Mouse (Mus musculus): ENCODE measurements around the gene Deup1. TPM values are rescaled to one million over a fixed set of nuclear protein-coding genes. Genes with fewer than 3 reads are reported as not detected.

Gene Deup1
- total and polyA plus RNA-seq, 3 experiments, result 0.16 TPM; not detected in 2

DNA sequence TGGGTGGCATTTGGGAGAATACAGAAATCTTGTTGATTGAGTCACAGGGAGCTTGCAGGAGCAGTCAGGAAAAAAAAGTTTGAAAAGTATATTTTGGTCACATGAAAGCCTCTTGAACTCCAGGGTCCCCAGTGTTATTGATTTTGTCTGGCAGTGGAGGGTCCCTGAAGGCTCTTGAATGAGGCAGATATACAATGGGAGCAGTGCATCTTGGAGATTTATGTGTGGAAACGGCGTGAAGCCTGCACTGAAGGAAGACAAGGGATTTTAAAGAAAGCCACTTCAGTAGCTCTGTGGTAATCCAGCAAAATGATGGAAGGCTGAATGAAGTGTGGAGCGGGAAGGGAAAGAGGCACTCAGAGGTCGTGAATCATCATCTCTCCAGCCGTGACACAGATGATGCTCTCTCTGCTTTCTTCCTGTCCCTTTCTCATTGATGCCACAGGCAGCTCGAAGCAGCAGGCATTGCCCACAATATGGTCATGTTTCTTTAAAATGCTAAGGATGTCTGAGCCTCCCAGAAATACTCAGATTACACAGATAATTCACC is 30.6 kb upstream of the Deup1 start:
- Histone ChIP-seq H3K27me3 (ENCODE audit: control insufficient read depth, insufficient read depth, low read length) (no peaks in the 10 kb centered on the region), H3K4me1 (ENCODE audit: control insufficient read depth, insufficient read depth, low read length) (peaks cover 7% of the 10 kb centered on the region), H3K27ac (no peak overlapping the region), H3K36me3 (ENCODE audit: control insufficient read depth, insufficient read depth, low read length) (no peaks in the 10 kb centered on the region; the same call in 1 of the 2 replicates), H3K4me3 (no peak overlapping the region), H3K79me2 (replicated peaks; ENCODE audit: control insufficient read depth, insufficient read depth, low read length) (no peaks in the 10 kb centered on the region), H3K9ac (ENCODE audit: low read depth, low read length) (no peak overlapping the region)
- 40% methylated on average over 6 of the region's 6 CpGs for WGBS
- TF ChIP-seq POLR2A (IDR thresholded peaks at IDR 0.05; ENCODE audit: insufficient read depth, low read depth, low read length) (no peak), EP300 (IDR thresholded peaks at IDR 0.05; ENCODE audit: insufficient read depth, low read depth, low read length) (no peak), CTCF (IDR thresholded peaks at IDR 0.05) (no peak)
- no peak for DNase-seq
- intact Hi-C loops (cut with DNase I), result no loop called here

DNA sequence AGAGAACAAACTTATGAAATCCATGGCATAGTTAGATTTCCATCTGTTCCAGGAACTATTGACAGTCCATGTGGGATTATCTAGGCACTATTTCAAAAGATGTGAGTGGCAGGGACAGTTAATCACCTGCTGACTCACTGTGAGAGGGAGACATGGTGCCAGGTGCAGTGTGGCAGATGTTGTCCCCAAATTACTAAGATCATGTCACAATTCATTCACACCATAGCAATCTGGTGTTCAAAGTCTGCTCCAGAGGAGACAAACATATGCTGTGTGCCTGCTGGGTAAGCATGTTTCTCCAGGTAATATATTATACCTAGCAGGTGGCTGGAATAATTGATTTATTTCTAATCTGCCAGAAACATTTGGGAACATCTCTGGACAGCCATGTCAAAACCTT is 25.3 kb upstream of the Deup1 start:
- no peak for TF ChIP-seq EP300 (IDR thresholded peaks at IDR 0.05; ENCODE audit: insufficient read depth, low read depth, low read length)
- TF ChIP-seq POLR2A (IDR thresholded peaks at IDR 0.05; ENCODE audit: insufficient read depth, low read depth, low read length), result no peak
- no peak for TF ChIP-seq CTCF (IDR thresholded peaks at IDR 0.05)
- no peaks in the 10 kb centered on the region for H3K79me2 ChIP-seq (replicated peaks; ENCODE audit: control insufficient read depth, insufficient read depth, low read length)
- H3K27me3 ChIP-seq (ENCODE audit: control insufficient read depth, insufficient read depth, low read length), result no peaks in the 10 kb centered on the region
- intact Hi-C loops (cut with DNase I), result no loop called here
- H3K36me3 ChIP-seq (ENCODE audit: control insufficient read depth, insufficient read depth, low read length), result no peaks in the 10 kb centered on the region
- peaks cover 4% of the 10 kb centered on the region; the same call in 1 of the 2 replicates for H3K4me1 ChIP-seq (ENCODE audit: control insufficient read depth, insufficient read depth, low read length)
- no peak overlapping the region for H3K9ac ChIP-seq (ENCODE audit: low read depth, low read length)
- no peak for DNase-seq
- no peak overlapping the region for H3K4me3 ChIP-seq
- H3K27ac ChIP-seq, result no peak overlapping the region

DNA sequence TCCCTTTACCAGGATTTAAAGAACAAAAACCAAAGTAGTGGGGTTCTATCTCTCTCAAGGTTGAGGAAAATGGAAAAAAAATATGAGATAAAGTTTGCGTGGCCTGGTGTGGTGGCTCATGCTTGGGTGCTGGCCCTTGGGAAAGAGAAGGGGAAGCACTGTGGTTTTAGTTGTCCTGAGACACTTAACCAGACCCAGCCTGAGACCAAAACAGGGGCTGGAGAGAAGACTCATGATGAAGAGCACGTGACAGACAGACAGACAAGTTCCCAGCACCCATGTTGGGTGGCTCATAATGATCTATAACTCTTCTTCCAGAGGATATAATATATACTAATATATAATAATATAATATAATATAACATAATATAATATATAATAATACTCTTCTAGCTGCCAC is 22.2 kb upstream of the Deup1 start:
- DNase-seq, result no peak

DNA sequence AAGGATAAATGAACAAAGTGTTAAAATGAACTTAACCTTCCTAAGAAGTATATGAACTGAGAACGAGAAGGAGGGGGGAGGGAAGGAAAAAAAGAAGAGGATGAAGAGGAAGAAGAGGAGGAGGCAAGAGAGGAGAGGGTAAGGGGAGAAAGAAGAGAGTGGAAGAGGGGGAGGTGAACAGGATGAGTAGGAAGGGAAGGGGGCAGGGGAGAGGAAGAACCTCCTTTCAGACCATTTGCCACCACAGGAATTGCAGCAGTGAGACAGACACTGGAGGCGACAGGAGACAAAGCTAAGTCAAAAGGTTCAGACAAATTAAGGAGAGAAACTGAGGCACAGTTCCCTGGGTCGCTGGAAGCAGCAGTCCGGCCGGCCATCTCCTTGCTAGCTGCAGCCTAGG is 349 bp downstream of the Deup1 start:
- H3K36me3 ChIP-seq (ENCODE audit: control insufficient read depth, insufficient read depth, low read length), result no peaks in the 10 kb centered on the region
- no peak for DNase-seq
- no peaks in the 10 kb centered on the region; the same call in 1 of the 2 replicates for H3K4me1 ChIP-seq (ENCODE audit: control insufficient read depth, insufficient read depth, low read length)
- H3K79me2 ChIP-seq (replicated peaks; ENCODE audit: control insufficient read depth, insufficient read depth, low read length), result no peaks in the 10 kb centered on the region
- no peak for TF ChIP-seq EP300 (IDR thresholded peaks at IDR 0.05; ENCODE audit: insufficient read depth, low read depth, low read length)
- TF ChIP-seq CTCF (IDR thresholded peaks at IDR 0.05), result no peak
- TF ChIP-seq POLR2A (IDR thresholded peaks at IDR 0.05; ENCODE audit: insufficient read depth, low read depth, low read length), result no peak
- no peak overlapping the region for H3K27ac ChIP-seq
- 20% methylated on average over 5 of the region's 5 CpGs for WGBS
- no peaks in the 10 kb centered on the region for H3K27me3 ChIP-seq (ENCODE audit: control insufficient read depth, insufficient read depth, low read length)
- H3K9ac ChIP-seq (ENCODE audit: low read depth, low read length), result peak overlapping the region; percentile 30
- no peak overlapping the region; the same call in 1 of the 2 replicates for H3K4me3 ChIP-seq
- intact Hi-C loops (cut with DNase I), result no loop called here

More for the DNA sequence above, 22.2 kb upstream of the Deup1 start:
- Histone ChIP-seq H3K9ac (ENCODE audit: low read depth, low read length) (no peak overlapping the region), H3K79me2 (replicated peaks; ENCODE audit: control insufficient read depth, insufficient read depth, low read length) (no peaks in the 10 kb centered on the region), H3K4me1 (ENCODE audit: control insufficient read depth, insufficient read depth, low read length) (no peaks in the 10 kb centered on the region), H3K27ac (no peak overlapping the region), H3K27me3 (ENCODE audit: control insufficient read depth, insufficient read depth, low read length) (no peaks in the 10 kb centered on the region), H3K36me3 (ENCODE audit: control insufficient read depth, insufficient read depth, low read length) (no peaks in the 10 kb centered on the region), H3K4me3 (no peak overlapping the region)
- TF ChIP-seq POLR2A (IDR thresholded peaks at IDR 0.05; ENCODE audit: insufficient read depth, low read depth, low read length) (no peak), EP300 (IDR thresholded peaks at IDR 0.05; ENCODE audit: insufficient read depth, low read depth, low read length) (no peak), CTCF (IDR thresholded peaks at IDR 0.05) (no peak)
- intact Hi-C loops (cut with DNase I), result no loop called here
- WGBS, result 89% methylated on average over 2 of the region's 2 CpGs

DNA sequence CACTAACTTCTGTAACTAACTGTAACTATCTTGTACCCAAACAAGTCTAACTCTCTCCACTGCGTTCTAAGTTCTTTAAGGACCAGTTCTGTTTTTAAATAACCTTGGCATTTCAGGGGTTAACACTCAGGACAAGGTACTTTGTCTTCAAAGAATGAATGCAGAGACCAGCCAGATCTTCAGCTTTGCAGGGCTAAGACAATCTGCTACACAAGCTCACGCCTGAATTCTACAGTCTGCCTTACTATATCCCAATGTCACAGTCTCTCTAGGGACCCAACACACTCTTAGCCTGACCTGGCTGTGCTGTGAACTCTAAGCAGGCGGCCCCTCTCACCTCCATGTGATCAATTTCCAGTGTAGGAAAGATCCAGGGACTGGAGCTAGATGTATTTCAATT is 3.0 kb downstream of the Deup1 start:
- 80% methylated on average over 3 of the region's 3 CpGs for WGBS

DNA sequence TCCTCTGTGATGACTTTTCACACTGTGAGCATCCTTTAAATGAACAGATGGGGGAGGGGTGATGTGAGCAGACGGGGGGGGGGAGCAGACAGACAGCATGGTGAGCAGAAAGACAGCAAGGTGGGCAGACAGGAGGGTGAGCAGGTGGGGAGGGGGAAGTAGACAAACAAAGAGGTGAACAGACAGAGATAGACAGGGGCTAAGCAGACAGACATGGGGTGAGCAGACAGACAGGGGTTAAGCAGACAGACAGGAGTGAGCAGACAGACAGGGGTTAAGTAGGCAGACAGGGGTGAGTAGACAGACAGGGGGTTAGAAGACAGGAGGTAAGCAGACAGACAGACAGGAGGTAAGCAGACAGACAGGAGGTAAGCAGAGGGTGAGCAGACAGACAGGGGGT is 8.0 kb downstream of the Deup1 start:
- intact Hi-C loops (cut with DNase I), result no loop called here
- Histone ChIP-seq H3K27me3 (ENCODE audit: control insufficient read depth, insufficient read depth, low read length) (no peaks in the 10 kb centered on the region), H3K9ac (ENCODE audit: low read depth, low read length) (no peak overlapping the region), H3K79me2 (replicated peaks; ENCODE audit: control insufficient read depth, insufficient read depth, low read length) (no peaks in the 10 kb centered on the region), H3K36me3 (ENCODE audit: control insufficient read depth, insufficient read depth, low read length) (no peaks in the 10 kb centered on the region), H3K4me1 (ENCODE audit: control insufficient read depth, insufficient read depth, low read length) (no peaks in the 10 kb centered on the region), H3K4me3 (no peak overlapping the region), H3K27ac (no peak overlapping the region)
- no peak for DNase-seq
- whole genome bisulfite sequencing, result 71% methylated on average over 1 of the region's 1 CpGs
- TF ChIP-seq CTCF (IDR thresholded peaks at IDR 0.05), result no peak
- no peak for TF ChIP-seq POLR2A (IDR thresholded peaks at IDR 0.05; ENCODE audit: insufficient read depth, low read depth, low read length)
- TF ChIP-seq EP300 (IDR thresholded peaks at IDR 0.05; ENCODE audit: insufficient read depth, low read depth, low read length), result no peak

More for the DNA sequence above, 3.0 kb downstream of the Deup1 start:
- no peak overlapping the region for H3K27ac ChIP-seq
- intact Hi-C loops (cut with DNase I), result no loop called here
- no peak for DNase-seq
- H3K9ac ChIP-seq (ENCODE audit: low read depth, low read length), result no peak overlapping the region
- TF ChIP-seq POLR2A (IDR thresholded peaks at IDR 0.05; ENCODE audit: insufficient read depth, low read depth, low read length) (no peak), EP300 (IDR thresholded peaks at IDR 0.05; ENCODE audit: insufficient read depth, low read depth, low read length) (no peak), CTCF (IDR thresholded peaks at IDR 0.05) (no peak)
- no peaks in the 10 kb centered on the region for H3K36me3 ChIP-seq (ENCODE audit: control insufficient read depth, insufficient read depth, low read length)
- no peaks in the 10 kb centered on the region for H3K27me3 ChIP-seq (ENCODE audit: control insufficient read depth, insufficient read depth, low read length)
- no peaks in the 10 kb centered on the region; the same call in 1 of the 2 replicates for H3K4me1 ChIP-seq (ENCODE audit: control insufficient read depth, insufficient read depth, low read length)
- no peaks in the 10 kb centered on the region for H3K79me2 ChIP-seq (replicated peaks; ENCODE audit: control insufficient read depth, insufficient read depth, low read length)
- H3K4me3 ChIP-seq, result no peak overlapping the region

All from heart, adult 2 months (tissue).